Mouse (Mus musculus) layer of hippocampus, postnatal 10 days (tissue): Measurements from ENCODE around the gene Tab1. TPM values are rescaled to one million over a fixed set of nuclear protein-coding genes. Genes with fewer than 3 reads are reported as not detected.

Source experiments
- DNase-seq, 2 experiments: peaks; one replicate each; pipeline ENCODE4 v3.0.0; 2021; ENCODE audit warnings: low spot score in 2 of 2
- total RNA-seq, 2 experiments: library from RNA; stranded (reverse); gene quantifications; 2 replicates each; pipeline ENCODE4 v1.2.3; 2021

Gene Tab1
- total RNA-seq, 2 experiments from 2014 or later: 28.2 to 35.0 TPM

DNA sequence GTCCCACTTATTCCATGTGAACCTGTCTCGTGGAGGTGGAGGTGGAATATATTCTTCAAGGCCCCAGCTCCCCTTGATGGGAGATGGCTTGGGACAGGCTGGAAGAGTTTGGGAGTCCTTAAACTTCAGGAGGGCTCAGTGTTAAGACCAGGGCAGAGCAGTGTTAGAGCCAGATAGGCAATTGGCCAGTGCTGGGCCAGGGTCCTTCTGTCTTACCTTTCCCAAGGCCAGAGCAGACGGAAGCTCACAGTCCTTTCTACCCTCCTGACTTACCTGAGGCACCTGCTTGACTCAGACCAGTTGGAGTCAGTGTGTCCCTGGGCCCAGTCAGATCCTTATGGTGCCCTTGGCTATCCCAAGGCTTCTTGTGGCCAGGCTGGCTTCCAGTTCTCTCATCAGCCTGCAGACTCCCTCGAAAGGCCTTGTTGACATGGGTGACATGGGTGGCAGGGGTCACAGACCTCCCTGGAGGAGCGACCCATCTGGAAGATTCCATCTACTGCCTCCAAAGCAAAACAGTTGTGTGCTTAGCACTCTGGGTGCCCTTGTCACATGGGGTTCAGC lies 29.6 kb downstream of the Tab1 start:
- no peak for DNase-seq

- DNase-seq: peak; percentile 69 to 74
Measured at GRCm38 (mm10) chr15:80163274-80163673, 30.3 kb downstream of the Tab1 start.

DNA sequence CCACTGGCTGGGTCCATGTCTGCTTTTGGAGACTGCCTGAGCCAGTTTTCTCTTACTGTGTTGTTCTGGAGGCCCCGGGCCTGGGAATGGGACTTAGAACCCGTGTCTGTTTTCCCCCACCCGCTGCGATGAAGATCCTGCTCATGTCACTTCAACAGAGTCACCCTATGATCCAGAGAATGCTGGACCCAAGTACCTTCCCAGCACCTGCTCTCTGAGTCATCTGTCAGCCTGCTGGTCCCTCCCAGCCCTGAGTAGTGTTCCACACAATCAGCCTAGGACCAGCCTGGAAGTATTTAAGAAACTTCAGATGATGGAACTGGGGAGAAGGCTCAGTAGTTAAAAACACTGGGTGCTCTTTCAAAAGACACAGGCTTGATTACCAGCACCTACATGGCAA lies 30.8 kb downstream of the Tab1 start:
- no peak for DNase-seq

GRCm38 (mm10) chr15:80165396-80165795 lies 32.5 kb downstream of the Tab1 start:
- no peak for DNase-seq

- DNase-seq: no peak
Measured at GRCm38 (mm10) chr15:80169484-80169883, 36.6 kb downstream of the Tab1 start.

GRCm38 (mm10) chr15:80170357-80170756 lies 37.4 kb downstream of the Tab1 start:
- no peak for DNase-seq

- DNase-seq: no peak
Measured at GRCm38 (mm10) chr15:80171286-80171685, 38.4 kb downstream of the Tab1 start.

- DNase-seq: no peak
Measured at GRCm38 (mm10) chr15:80171791-80172190, 38.9 kb downstream of the Tab1 start.

GRCm38 (mm10) chr15:80173001-80173771 lies 40.3 kb downstream of the Tab1 start, which contains the start of gene Mgat3:
Mgat3 (plus strand) TSS chr15:80173721.
- peak; percentile 52 to 57 for DNase-seq

DNA sequence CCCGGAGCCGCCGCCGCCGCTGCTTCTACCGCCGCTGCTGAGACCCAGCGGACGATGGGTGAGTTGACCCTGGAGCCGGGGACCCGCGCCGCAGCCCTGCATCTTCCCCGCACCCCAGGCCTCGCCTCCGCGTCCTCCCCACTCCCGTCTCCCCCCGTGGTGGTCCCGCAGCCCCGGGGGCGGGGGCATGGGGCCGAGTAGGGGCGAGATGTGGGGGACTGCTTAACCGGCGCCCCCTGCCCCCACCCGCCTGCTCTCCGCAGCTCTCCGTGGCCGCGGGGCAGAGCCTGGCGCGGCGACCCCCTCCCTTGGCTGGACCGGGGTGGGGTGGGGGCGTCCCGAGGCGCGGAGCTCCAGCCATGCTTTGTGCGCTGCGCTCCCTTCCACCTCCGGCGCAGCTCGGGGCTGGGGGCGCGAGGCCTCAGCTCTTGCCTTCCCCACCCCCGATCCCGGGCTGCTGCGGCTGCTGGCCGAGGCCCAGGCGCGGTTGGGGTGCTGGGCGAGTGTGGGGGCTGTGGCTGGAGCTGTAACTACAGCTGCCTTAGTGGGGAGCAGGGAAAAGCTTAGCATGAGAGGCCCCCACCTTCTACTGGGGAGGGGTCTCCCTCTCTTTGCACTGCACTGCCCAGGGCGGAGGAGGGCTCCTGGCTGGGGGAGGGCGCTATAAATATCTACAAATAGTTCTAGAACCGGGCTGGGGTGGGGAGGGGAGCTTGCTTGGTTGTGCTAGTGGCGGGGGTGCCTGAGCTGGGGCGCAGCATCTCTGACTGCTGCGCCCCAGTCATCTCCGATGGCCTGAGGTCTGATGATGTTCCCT lies 41.1 kb downstream of the Tab1 start:
- peak; percentile 65 to 72 for DNase-seq

DNA sequence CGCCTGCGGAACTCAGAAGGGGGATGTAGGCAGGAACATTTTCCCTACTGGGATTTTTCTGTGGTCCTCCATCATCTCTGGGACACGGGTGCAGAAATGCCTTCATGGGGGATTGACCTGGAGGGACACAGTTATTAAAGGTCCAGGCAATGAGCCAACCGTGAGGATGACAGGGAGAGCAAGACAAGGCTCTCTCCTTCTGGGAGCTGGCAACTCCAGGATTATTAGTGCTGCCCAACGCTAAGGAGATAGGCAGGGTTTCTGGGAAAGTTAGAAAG lies 41.6 kb downstream of the Tab1 start:
- DNase-seq: no peak

GRCm38 (mm10) chr15:80175316-80175715 lies 42.4 kb downstream of the Tab1 start:
- DNase-seq: no peak

- no peak for DNase-seq
Measured at GRCm38 (mm10) chr15:80175756-80176155, 42.8 kb downstream of the Tab1 start.

DNA sequence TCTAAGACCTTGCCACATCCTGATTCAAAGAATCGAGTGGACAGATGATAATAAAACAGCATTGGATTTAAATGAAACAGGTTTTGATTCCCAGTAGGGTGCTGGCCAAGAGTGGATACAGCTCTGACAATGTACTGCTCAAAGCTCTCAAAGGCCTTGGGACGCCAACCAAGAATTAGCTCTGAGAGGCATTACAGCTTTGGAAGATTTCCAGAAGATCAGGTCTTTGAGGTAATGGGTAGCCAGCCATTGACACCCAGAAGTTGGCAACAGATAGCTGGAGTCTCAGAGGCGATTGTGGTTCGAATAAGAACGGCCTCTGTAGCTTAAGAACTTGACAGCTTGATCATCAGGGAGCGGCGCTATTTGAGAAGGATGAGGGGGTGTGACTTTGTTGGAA lies 48.6 kb downstream of the Tab1 start:
- DNase-seq: no peak

GRCm38 (mm10) chr15:80182072-80182700 lies 49.3 kb downstream of the Tab1 start:
- no peak for DNase-seq

- no peak for DNase-seq
Measured at GRCm38 (mm10) chr15:80188927-80189326, 56.0 kb downstream of the Tab1 start.

DNA sequence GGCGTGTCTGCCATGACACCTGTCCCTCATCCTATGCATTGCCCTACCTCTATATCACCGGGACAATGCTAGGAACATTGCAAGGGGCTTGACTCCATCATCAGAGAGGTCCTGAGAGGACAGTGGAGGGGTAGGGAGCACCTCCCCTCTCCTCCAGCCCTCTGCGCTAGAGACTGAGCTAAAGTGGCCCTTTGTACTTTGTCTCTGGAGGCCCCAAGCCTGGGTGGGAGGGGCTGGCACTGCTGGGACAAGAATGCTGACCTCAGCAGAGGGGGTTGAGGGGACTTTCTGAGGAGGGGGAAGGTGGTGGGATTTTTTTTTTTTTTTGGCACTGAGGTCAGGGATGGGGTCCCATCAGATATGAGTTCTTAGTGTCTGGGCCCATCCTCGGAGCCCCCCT lies 57.1 kb downstream of the Tab1 start:
- no peak for DNase-seq

DNA sequence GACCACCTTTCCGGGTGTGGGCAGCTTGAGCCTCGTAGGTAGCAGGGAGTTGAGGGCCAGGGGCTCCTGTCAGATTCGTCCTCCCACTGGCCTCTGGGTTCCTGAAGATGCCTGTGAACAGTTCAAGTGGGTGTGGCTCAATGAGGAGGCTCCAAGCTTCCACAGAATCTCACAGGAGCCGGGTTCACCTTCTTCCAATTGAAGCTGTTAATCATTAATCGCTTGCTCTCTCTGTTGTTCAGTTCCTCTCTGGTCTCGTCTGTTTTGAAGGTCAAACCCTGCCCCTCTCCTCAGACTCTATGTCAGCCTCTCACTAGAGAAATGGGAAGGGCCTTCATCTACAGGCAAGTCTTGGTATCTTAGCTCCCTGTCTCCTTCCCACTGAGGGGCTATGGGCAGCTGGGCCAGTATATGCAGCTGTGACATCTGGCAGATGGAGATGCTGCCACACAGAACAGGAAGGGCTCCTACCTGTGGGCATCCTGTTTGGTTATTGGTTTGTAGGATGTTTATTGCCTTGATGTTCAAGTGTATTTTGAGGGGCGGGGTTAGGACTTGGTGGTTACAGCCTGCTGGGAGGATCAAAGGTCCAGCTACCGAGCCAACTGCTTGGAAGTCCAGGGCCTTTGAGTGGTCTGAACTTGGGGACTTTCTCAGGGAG lies 58.8 kb downstream of the Tab1 start:
- DNase-seq: no peak

DNA sequence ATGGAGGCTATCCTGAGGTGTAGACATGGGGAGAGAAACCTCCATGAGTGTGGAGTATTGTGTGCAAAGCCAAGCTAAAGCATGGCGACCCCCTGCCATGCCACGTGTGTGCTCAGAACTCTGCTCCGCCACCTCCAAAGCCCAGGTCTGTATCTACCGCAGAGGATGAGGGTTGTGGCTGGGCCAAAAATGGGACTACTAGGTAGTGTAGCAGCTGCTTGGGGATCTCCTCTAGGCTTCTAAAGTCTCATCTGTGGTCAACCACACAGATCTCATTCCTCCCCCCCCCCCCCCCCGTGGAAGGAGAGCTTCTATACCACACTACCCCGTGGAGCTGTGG lies 59.3 kb downstream of the Tab1 start:
- DNase-seq: no peak

DNA sequence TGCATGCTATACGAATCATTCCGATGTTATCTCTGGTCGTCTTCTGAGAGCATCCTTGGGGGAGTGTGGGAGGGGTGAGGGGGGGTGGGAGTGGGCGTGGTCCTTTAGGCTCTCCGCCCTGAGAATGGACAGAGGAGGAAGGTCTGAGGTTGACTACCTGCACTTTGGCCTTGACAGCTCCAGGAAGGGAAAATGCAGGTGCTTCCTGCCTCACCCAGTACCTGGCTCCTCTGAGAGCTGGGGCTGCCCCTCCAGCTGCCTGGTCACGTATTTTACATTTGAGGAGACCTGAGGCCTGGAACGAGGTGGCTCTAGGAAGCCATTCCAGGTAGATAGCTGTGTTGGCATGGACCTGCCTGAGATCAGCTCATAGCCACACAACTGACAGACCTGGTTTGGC lies 59.9 kb downstream of the Tab1 start:
- no peak for DNase-seq

DNA sequence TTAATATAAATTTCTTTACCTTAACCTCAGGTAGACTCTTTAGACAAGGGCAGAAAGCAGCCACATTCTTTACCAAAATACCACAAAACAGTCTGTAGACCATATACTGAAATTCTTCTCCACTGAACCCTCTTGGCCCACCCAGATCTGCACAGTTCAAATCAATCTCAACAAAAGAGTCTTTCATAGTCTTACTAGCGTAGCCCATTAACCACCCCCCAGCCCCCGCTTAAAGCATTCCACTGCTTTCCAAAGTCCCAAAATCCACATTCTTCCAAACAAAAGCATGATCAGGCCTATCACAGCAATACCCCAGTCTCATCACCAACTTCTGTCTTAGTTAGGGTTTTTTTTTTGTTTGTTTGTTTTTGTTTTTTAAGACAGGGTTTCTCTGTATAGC lies 66.6 kb downstream of the Tab1 start:
- no peak for DNase-seq
